Mouse (Mus musculus): ENCODE results near the gene Gnao1.
A peak's percentile ranks its signal among the peaks of the same experiment; 100 is the strongest.

The Gnao1 gene

GRCm38 (mm10) chr8:93893556-93893955 is 83.8 kb downstream of the Gnao1 start:
- DNase-seq (ENCODE audit: low spot score in 2 of 2): no peak

DNA sequence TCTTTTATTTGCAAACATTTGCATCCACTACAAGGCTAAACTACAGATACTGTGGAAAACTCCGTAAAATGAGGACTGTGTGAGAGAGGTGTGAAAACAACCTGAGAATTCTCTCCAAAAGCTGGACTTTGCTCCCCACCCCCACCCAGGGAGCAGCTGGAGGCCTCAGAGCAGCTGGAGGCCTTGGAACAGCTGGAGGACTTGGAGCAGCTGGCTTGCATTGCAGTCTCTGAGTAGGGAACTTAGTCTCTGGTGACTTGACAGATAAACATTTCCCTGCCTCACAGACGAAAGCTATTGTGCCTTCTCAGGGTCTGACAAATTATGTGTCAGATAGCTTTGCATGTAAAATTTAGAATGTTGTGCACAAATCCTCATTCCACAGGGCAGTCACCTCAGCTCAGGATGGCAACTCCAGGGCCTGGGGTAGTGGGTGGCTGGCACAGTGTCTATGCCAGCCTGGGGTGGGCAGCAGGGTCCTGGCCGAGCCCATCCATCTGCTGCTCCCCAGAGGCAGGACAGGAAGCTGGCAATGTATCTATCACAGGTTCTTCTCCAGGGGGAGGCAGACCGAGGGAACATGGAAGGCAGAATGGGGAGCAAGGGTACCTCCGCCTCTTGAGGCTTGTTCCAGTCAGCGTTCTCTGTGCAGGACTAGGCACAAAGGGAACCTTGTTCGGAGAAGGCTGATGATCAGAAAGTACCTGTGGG is 87.2 kb downstream of the Gnao1 start:
- DNase-seq (ENCODE audit: low spot score in 2 of 2): no peak

GRCm38 (mm10) chr8:93898570-93898969 is 88.8 kb downstream of the Gnao1 start:
- no peak for DNase-seq (ENCODE audit: low spot score in 2 of 2)

DNA sequence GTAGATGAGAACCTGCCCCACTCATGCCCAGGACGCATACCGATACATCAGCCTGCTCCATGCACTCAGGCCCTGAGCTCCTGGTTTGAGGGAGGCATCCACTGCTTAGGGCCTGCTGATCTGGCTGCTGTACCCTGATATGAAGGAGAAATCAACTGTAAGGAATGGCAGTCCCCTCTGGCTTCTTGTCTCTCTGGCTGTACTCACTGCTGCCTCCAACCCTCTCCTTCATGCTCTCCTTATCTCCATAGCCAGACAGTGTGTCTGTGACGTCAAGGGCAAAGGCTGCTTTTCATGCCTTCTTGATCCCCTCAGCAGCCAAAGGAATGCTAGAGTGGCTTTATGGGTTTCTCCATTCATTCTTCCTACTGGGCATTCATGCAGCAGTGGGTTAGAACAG is 92.3 kb downstream of the Gnao1 start:
- no peak for DNase-seq (ENCODE audit: low spot score in 2 of 2)

DNA sequence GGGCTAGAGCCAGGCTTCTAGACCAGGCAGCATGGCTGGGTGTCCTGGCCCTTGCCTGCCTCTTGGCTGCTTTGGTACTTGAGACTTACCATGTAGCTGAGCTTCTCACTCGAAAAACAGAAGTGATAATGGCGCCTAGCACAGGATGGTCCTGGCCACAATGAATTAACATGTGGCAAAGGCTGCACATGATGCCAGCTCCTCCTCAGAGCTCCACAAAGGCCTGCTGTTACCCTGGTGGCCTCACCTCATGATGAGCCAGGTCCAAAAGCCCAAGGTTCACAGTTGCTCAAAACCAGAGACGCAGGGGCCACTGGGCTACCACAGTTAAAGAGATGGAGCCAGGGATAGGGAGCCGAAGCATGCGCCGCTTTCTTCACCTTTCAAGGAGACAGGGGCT is 97.2 kb downstream of the Gnao1 start:
- no peak for DNase-seq (ENCODE audit: low spot score in 2 of 2)

DNA sequence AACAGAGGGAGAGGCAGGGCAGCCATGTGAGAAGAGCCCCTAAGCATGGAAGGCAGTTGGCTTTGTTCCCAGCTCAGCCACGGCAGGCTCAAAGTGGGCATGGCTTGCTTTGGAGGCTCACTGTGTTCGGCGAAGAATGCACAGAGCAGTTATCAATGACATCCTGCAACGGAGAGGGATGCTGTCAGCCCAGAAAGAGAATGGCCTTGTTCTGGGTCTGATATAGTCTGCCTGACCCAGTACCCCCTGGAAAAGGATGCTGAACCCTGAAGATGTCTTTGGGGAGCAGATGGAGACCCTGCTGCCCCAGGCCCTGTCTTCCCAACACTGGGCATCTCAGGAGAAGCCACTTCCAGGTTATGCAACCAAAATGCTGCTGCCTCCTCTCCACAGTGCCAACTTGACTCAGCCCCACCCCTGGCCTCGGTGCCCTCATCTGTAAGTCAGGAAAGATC is 98.2 kb downstream of the Gnao1 start:
- DNase-seq (ENCODE audit: low spot score in 2 of 2): no peak

GRCm38 (mm10) chr8:93908546-93908945 is 98.8 kb downstream of the Gnao1 start:
- no peak for DNase-seq (ENCODE audit: low spot score in 2 of 2)

DNA sequence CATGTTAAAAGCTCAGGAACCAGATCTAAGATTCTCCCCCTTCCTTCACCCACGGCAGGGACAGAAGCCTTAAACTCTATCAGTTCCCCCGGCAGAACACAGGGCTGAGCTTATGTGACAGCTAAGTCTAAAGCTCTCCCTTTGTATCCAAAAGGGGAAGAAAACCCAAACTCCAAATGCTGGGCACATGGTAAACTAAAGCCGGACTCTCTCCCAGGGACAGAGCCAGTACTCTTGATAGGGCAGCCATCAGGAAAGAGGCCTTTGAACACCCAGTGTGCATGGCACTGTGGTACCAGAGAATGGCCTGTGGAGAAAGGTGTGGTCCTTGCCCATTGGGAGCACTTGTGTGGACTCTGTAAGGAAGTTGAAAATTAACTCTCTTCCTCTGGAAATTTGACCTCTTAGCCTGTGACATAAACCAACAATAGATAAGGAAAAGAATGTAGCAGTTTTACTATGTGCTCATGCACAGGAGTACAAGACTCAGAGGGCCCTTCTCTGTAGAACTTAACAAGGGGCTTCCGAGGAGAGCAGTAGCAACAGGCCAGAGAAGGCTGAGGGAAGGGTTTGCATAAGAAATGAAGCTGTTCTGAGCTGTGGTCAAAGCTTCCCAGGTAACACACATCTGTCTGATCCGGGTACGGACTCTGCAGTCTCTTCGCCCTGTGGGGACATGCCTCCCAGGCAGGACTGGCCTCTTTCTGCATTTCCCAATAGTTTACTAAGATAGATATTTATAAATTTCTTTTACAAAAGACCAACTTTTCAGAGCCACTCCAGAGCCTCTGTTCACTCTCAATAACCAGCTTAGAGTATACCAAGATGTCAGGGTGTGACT is 102.2 kb downstream of the Gnao1 start:
- DNase-seq (ENCODE audit: low spot score in 2 of 2): no peak

DNA sequence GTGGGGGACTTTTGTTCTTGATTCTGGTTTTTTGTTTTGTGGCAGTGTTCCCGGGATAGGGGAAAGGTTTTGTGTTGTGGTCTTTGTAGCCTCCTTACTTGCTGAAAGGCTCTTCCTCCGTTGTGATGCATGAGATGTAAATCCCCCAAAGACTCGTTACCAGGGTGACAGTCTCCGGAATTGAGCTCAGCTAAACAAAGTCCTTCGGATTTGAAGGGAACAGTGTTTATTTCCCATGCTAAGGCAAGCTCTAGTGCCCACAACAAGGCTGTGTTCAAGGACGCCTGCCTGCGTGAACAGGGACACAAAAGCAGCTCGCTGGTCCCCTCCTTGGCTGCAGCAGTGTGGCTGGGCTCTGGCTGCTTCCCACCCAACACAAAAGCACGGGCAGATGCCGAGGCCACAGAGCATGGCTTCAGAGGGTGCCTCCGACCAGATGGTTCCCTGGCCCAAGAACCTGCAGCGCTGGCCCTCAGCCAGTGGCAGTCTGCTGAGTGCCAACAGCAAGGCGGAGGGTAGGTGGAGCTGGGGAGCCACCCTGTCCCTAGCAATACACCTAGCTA is 108.2 kb downstream of the Gnao1 start:
- DNase-seq (ENCODE audit: low spot score in 2 of 2): no peak

- DNase-seq (ENCODE audit: low spot score in 2 of 2): no peak
These were observed 108.8 kb downstream of the Gnao1 start for GRCm38 (mm10) chr8:93918580-93918979.

GRCm38 (mm10) chr8:93919422-93919821 is 109.7 kb downstream of the Gnao1 start:
- no peak for DNase-seq (ENCODE audit: low spot score in 2 of 2)

DNA sequence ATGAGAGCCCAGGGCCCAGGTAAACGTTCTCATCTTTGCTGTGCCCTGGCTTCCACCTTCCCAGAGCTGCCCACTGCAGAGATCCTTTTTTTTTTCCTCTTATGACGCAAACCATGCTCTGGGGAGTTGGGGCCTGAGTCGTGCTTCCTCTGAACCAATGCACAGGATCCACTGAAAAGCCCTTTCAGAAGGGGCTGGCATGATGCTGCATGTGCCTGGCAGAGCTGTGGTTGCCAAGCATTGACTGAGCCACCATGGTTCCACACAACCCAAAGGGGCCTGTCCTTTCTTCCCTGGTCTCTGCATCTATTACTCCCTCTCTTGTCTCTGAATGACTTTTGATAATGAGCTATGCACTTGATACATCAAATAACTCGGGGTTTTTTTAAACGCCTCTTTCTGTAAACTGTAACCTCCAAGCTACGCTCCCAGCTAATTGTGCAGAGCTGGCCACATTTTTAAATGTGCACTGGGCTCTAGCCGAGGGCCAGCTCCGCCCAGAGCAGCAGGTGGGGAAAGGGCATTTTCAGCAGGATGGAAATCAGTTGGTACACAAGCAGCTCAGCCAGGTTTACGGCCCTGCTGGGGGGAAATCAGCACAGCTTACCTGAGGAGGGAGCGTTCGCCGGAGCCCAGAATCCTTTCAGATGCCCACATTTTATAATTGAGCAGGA is 110.3 kb downstream of the Gnao1 start:
- no peak for DNase-seq (ENCODE audit: low spot score in 2 of 2)

DNA sequence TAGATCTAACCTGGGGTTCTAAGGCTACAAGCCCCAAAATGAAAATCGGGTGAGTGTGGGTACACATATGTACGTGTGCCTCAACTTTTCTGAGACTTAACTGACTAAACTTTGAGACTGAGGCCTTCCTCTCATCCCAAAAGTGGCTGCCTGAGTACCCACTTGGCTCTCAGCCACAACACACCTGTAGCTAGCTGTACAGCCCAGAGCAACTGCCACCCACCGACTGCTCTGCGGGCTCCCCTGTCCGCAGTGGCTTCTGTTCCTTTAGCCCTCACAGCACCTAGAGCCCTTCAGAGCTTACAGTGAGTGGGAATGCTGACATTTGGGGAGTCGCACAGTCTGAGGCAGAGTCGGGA is 110.8 kb downstream of the Gnao1 start:
- DNase-seq (ENCODE audit: low spot score in 2 of 2): no peak

- no peak for DNase-seq (ENCODE audit: low spot score in 2 of 2)
These were observed 114.2 kb downstream of the Gnao1 start for GRCm38 (mm10) chr8:93923897-93924334.

DNA sequence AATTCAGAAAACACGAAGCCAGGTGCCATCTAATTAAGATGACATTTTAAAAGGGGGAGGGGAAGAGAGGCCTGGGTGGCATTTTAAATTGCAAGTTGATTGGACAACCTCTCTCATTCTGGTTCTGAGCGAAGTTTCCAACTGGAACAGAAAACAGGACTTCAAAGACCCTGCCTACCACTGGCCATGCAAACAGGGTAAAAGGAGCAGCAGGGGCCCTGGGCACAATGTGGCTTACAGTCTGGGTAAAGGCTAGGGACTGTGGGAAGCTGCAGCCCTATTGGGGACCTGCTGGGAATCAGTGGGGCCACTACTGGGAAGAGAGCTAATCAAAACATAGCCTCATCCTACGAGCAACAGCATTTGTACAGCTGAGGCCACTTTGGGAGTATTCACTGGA is 115.7 kb downstream of the Gnao1 start:
- DNase-seq (ENCODE audit: low spot score in 2 of 2): no peak

DNA sequence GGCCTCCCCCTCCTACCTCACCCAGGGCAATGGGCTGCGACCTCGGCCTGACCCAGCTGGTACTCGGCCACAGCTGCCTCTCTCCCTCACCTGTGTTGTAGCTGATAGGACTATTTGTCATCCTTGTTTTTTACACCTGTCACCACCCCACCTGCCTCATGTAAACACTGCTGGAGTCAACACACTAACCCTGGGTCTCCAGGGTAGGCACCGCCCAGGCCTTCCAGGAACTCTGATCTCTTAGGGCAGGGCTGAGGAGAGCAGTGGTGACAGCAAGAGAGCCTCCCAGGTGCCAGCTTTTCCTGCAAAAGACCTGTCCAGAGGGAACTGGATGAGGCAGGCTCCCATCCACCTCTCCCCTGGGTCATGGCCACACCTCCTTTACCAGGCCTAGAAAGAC is 119.5 kb downstream of the Gnao1 start:
- DNase-seq (ENCODE audit: low spot score in 2 of 2): no peak

- no peak for DNase-seq (ENCODE audit: low spot score in 2 of 2)
These were observed 121.6 kb downstream of the Gnao1 start for GRCm38 (mm10) chr8:93931336-93931735.

DNA sequence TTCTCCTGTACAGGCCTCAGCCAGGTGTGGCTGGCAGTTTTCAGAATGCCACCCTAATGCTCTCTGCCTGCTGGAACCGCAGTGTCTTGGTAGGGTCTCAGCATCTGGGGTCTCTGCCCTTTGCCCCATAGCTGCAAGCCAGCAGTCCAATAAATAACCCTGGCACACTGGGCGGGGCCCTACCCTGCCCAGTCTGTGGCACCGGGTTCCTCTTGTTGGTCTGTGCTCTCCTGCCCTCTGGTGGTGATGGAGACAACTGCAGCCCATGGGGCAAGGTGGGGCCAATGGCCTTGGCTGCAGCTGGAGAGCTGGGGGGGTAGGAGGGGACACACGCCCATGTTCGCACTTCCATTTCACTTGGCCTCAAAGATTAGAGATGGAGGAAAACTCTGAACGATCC is 123.1 kb downstream of the Gnao1 start:
- DNase-seq (ENCODE audit: low spot score in 2 of 2): peak; percentile 33 to 75

- DNase-seq (ENCODE audit: low spot score in 2 of 2): no peak
These were observed 123.5 kb downstream of the Gnao1 start for GRCm38 (mm10) chr8:93933288-93933687.

DNA sequence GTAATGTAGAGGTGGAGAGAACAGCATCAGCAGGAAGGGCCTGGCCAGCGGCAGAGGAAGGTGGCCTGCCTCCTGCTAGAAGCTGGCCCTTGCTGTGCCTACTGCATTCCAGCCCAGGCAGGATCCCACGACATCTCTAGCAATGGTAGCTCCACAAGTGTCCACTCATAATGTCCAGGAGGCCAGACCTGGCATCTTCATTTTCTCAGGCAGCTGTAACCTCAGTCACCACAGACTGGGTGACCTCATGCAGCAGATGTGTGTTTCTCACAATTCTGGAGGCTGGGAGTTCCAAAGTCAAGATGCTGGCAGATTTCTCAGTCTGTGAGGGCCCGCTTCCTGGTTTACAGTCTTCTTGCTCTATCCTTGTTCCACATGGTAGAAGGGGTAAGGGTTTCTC is 128.4 kb downstream of the Gnao1 start:
- no peak for DNase-seq (ENCODE audit: low spot score in 2 of 2)

- DNase-seq (ENCODE audit: low spot score in 2 of 2): no peak
These were observed 131.0 kb downstream of the Gnao1 start for GRCm38 (mm10) chr8:93940542-93941423.

Data from thymus, postnatal 10 days (tissue).